Mouse (Mus musculus) myocyte (in vitro differentiated cells): ENCODE measurements around the gene Diaph3. TPM values are rescaled to one million over a fixed set of nuclear protein-coding genes. Genes with fewer than 3 reads are reported as not detected.

ENCODE experiments used
- H3K27me3 ChIP-seq: one replicate; pipeline ENCODE4 v1.6.1; 2011; ENCODE audit not compliant: control insufficient read depth, insufficient read depth, insufficient read length
- H3K36me3 ChIP-seq: one replicate; pipeline ENCODE4 v1.6.1; 2011; ENCODE audit not compliant: control insufficient read depth, insufficient read depth
- H3K4me2 ChIP-seq: one replicate; pipeline ENCODE4 v1.6.1; 2011; ENCODE audit warnings: low read depth, control low read depth
- H3K4me3 ChIP-seq: one replicate; pipeline ENCODE4 v1.5.1; 2011; ENCODE audit warnings: mild to moderate bottlenecking, control low read depth, moderate library complexity
- H3K79me2 ChIP-seq: one replicate; pipeline ENCODE4 v1.6.1; 2011; ENCODE audit not compliant: control insufficient read depth, insufficient read depth
- H3ac ChIP-seq: one replicate; pipeline ENCODE4 v1.6.1; 2011; ENCODE audit not compliant: control insufficient read depth, insufficient read length
- CEBPB ChIP-seq: IDR thresholded peaks from 2 replicates; pipeline ENCODE4 v1.6.1; 2011; ENCODE audit warnings: mild to moderate bottlenecking, moderate library complexity; ENCODE audit not compliant: poor library complexity, insufficient read depth, severe bottlenecking
- E2F4 ChIP-seq: IDR thresholded peaks from one replicate; pipeline ENCODE4 v1.6.1; 2011; ENCODE audit warnings: mild to moderate bottlenecking, control low read depth, moderate library complexity; ENCODE audit not compliant: insufficient read depth
- MAX ChIP-seq: IDR thresholded peaks from one replicate; pipeline ENCODE4 v1.6.1; 2011; ENCODE audit warnings: low read depth, mild to moderate bottlenecking, control low read depth
- MYOD1 ChIP-seq, 3 experiments: IDR thresholded peaks; one replicate each; pipeline ENCODE4 v1.6.1; 2011; ENCODE audit warnings: control low read depth in 2 of 3, low read depth in 2 of 3, mild to moderate bottlenecking in 2 of 3, moderate library complexity in 1 of 3; ENCODE audit not compliant: insufficient read length in 2 of 3, control insufficient read depth in 1 of 3
- MYOG ChIP-seq, 3 experiments: IDR thresholded peaks; one replicate each; pipeline ENCODE4 v1.6.1; 2011; ENCODE audit warnings: control low read depth in 2 of 3, low read depth in 2 of 3, mild to moderate bottlenecking in 2 of 3; ENCODE audit not compliant: insufficient read length in 2 of 3, control insufficient read depth in 1 of 3, insufficient read depth in 1 of 3
- POLR2A ChIP-seq: IDR thresholded peaks from one replicate; pipeline ENCODE4 v1.6.1; 2011; ENCODE audit warnings: low read depth, mild to moderate bottlenecking, control low read depth, moderate library complexity; ENCODE audit not compliant: insufficient read length
- POLR2AphosphoS2 ChIP-seq: IDR thresholded peaks from one replicate; pipeline ENCODE4 v1.6.1; 2011; ENCODE audit warnings: low read depth, control low read depth; ENCODE audit not compliant: insufficient read length
- REST ChIP-seq: IDR thresholded peaks from one replicate; pipeline ENCODE4 v1.6.1; 2011; ENCODE audit warnings: mild to moderate bottlenecking, control low read depth, moderate library complexity; ENCODE audit not compliant: insufficient read depth, insufficient read length
- SRF ChIP-seq: IDR thresholded peaks from one replicate; pipeline ENCODE4 v1.6.1; 2011; ENCODE audit warnings: low read depth; ENCODE audit not compliant: control insufficient read depth, insufficient read length
- TCF12 ChIP-seq: IDR thresholded peaks from one replicate; pipeline ENCODE4 v1.6.1; 2011; ENCODE audit warnings: mild to moderate bottlenecking, control low read depth; ENCODE audit not compliant: poor library complexity, insufficient read depth, severe bottlenecking
- TCF3 ChIP-seq: IDR thresholded peaks from one replicate; pipeline ENCODE4 v1.6.1; 2011; ENCODE audit warnings: low read depth, control low read depth; ENCODE audit not compliant: insufficient read length
- USF1 ChIP-seq: IDR thresholded peaks from one replicate; pipeline ENCODE4 v1.6.1; 2011; ENCODE audit warnings: low read depth, mild to moderate bottlenecking, control low read depth, moderate library complexity
- polyA plus RNA-seq: library from polyadenylated mRNA; unstranded; fragments of >200 nt; fragmentation: generic; extraction: Trizol; gene quantifications from one replicate; pipeline ENCODE4 v1.2.1, GENCODE M21; 2012; ENCODE audit warnings: missing spikeins

Diaph3 gene
- polyA plus RNA-seq, 1 experiment, result 5.7 TPM

GRCm38 (mm10) chr14:87064281-87064680 is 76.8 kb downstream of the Diaph3 start:
- Histone ChIP-seq H3ac (no peak overlapping the region), H3K79me2 (no peaks in the 10 kb centered on the region), H3K27me3 (no peaks in the 10 kb centered on the region), H3K4me3 (no peak overlapping the region), H3K4me2 (no peak overlapping the region), H3K36me3 (no peaks in the 10 kb centered on the region)
- TF ChIP-seq E2F4, result no peak
- TF ChIP-seq REST, result no peak
- TF ChIP-seq POLR2AphosphoS2, result no peak
- no peak for TF ChIP-seq USF1
- TF ChIP-seq MAX, result no peak
- TF ChIP-seq MYOD1 (IDR thresholded peaks at IDR 0.05; ENCODE audit: control insufficient read depth in 1 of 3, insufficient read length in 2 of 3, low read depth in 2 of 3), result no peak
- no peak for TF ChIP-seq SRF
- TF ChIP-seq MYOG (IDR thresholded peaks at IDR 0.05; ENCODE audit: control insufficient read depth in 1 of 3, insufficient read depth in 1 of 3, insufficient read length in 2 of 3, low read depth in 2 of 3), result no peak
- no peak for TF ChIP-seq TCF3
- no peak for TF ChIP-seq TCF12
- TF ChIP-seq POLR2A, result no peak
- TF ChIP-seq CEBPB, result no peak

GRCm38 (mm10) chr14:87056169-87056568 is 84.9 kb downstream of the Diaph3 start:
- TF ChIP-seq MYOD1 (IDR thresholded peaks at IDR 0.05; ENCODE audit: control insufficient read depth in 1 of 3, insufficient read length in 2 of 3, low read depth in 2 of 3) (no peak), POLR2A (no peak), SRF (no peak), CEBPB (no peak), MYOG (IDR thresholded peaks at IDR 0.05; ENCODE audit: control insufficient read depth in 1 of 3, insufficient read depth in 1 of 3, insufficient read length in 2 of 3, low read depth in 2 of 3) (no peak), TCF12 (no peak), TCF3 (no peak)
- Histone ChIP-seq H3ac (no peak overlapping the region), H3K79me2 (no peaks in the 10 kb centered on the region), H3K36me3 (no peaks in the 10 kb centered on the region), H3K4me3 (no peak overlapping the region), H3K27me3 (no peaks in the 10 kb centered on the region), H3K4me2 (no peak overlapping the region)

- Histone ChIP-seq H3K79me2 (no peaks in the 10 kb centered on the region), H3ac (no peak overlapping the region), H3K27me3 (no peaks in the 10 kb centered on the region), H3K4me3 (no peak overlapping the region), H3K4me2 (no peak overlapping the region), H3K36me3 (no peaks in the 10 kb centered on the region)
- no peak for TF ChIP-seq TCF3
- no peak for TF ChIP-seq POLR2AphosphoS2
- no peak for TF ChIP-seq E2F4
- no peak for TF ChIP-seq MYOD1 (IDR thresholded peaks at IDR 0.05; ENCODE audit: control insufficient read depth in 1 of 3, insufficient read length in 2 of 3, low read depth in 2 of 3)
- TF ChIP-seq REST, result no peak
- TF ChIP-seq CEBPB, result no peak
- no peak for TF ChIP-seq SRF
- no peak for TF ChIP-seq TCF12
- no peak for TF ChIP-seq MYOG (IDR thresholded peaks at IDR 0.05; ENCODE audit: control insufficient read depth in 1 of 3, insufficient read depth in 1 of 3, insufficient read length in 2 of 3, low read depth in 2 of 3)
These were observed 89.8 kb downstream of the Diaph3 start for GRCm38 (mm10) chr14:87051187-87051586.

GRCm38 (mm10) chr14:87044401-87044806 is 96.6 kb downstream of the Diaph3 start:
- TF ChIP-seq SRF (no peak), TCF12 (no peak), CEBPB (no peak), REST (no peak), USF1 (no peak), POLR2AphosphoS2 (no peak), MAX (no peak), POLR2A (no peak), MYOG (IDR thresholded peaks at IDR 0.05; ENCODE audit: control insufficient read depth in 1 of 3, insufficient read depth in 1 of 3, insufficient read length in 2 of 3, low read depth in 2 of 3) (no peak), TCF3 (no peak), MYOD1 (IDR thresholded peaks at IDR 0.05; ENCODE audit: control insufficient read depth in 1 of 3, insufficient read length in 2 of 3, low read depth in 2 of 3) (no peak), E2F4 (no peak)
- H3K4me2 ChIP-seq, result no peak overlapping the region
- H3K79me2 ChIP-seq, result no peaks in the 10 kb centered on the region
- H3K27me3 ChIP-seq, result no peaks in the 10 kb centered on the region
- no peak overlapping the region for H3ac ChIP-seq
- H3K4me3 ChIP-seq, result no peak overlapping the region
- H3K36me3 ChIP-seq, result no peaks in the 10 kb centered on the region

- TF ChIP-seq SRF (no peak), POLR2A (no peak), MYOD1 (IDR thresholded peaks at IDR 0.05; ENCODE audit: control insufficient read depth in 1 of 3, insufficient read length in 2 of 3, low read depth in 2 of 3) (no peak), E2F4 (no peak), POLR2AphosphoS2 (no peak), TCF3 (no peak), TCF12 (no peak), CEBPB (no peak), MYOG (IDR thresholded peaks at IDR 0.05; ENCODE audit: control insufficient read depth in 1 of 3, insufficient read depth in 1 of 3, insufficient read length in 2 of 3, low read depth in 2 of 3) (no peak), REST (no peak), USF1 (no peak), MAX (no peak)
- no peaks in the 10 kb centered on the region for H3K27me3 ChIP-seq
These were observed 120.8 kb downstream of the Diaph3 start for GRCm38 (mm10) chr14:87020240-87020639.

More at GRCm38 (mm10) chr14:87020240-87020639, 120.8 kb downstream of the Diaph3 start:
- H3K4me3 ChIP-seq, result no peak overlapping the region
- no peaks in the 10 kb centered on the region for H3K36me3 ChIP-seq
- no peak overlapping the region for H3ac ChIP-seq
- no peak overlapping the region for H3K4me2 ChIP-seq
- no peaks in the 10 kb centered on the region for H3K79me2 ChIP-seq
